Mouse (Mus musculus): ENCODE data around the gene Card14. TPM values are rescaled to one million over a fixed set of nuclear protein-coding genes. Genes with fewer than 3 reads are reported as not detected.
A peak's percentile ranks its signal among the peaks of the same experiment; 100 is the strongest.
"Not testable (repeated sequence)": the region's sequence is repeated elsewhere in the genome, so short reads cannot be mapped to it uniquely, and the experiment has no call there.

Gene Card14
- total RNA-seq, 2 experiments from 2014 or later, result 0.33 to 0.54 TPM

GRCm38 (mm10) chr11:119285791-119286527 is 21.6 kb upstream of the Card14 start:
- intact Hi-C loops (cut with DNase I), result no loop called here
- Histone ChIP-seq H3K27ac (no peak overlapping the region), H3K4me3 (no peak overlapping the region)
- DNase-seq, result peak; percentile 62
- no peak for TF ChIP-seq CTCF (IDR thresholded peaks at IDR 0.05)

- DNase-seq, result no peak
- intact Hi-C loops (cut with DNase I), result no loop called here
Observed at GRCm38 (mm10) chr11:119287207-119287992, 20.2 kb upstream of the Card14 start.

GRCm38 (mm10) chr11:119292861-119293260 is 14.7 kb upstream of the Card14 start:
- H3K4me3 ChIP-seq; DNase-seq; intact Hi-C loops (cut with DNase I); H3K27ac ChIP-seq: not testable (repeated sequence)

More at GRCm38 (mm10) chr11:119287207-119287992, 20.2 kb upstream of the Card14 start:
- Histone ChIP-seq H3K27ac (no peak overlapping the region), H3K4me3 (no peak overlapping the region)
- TF ChIP-seq CTCF (IDR thresholded peaks at IDR 0.05), result no peak

DNA sequence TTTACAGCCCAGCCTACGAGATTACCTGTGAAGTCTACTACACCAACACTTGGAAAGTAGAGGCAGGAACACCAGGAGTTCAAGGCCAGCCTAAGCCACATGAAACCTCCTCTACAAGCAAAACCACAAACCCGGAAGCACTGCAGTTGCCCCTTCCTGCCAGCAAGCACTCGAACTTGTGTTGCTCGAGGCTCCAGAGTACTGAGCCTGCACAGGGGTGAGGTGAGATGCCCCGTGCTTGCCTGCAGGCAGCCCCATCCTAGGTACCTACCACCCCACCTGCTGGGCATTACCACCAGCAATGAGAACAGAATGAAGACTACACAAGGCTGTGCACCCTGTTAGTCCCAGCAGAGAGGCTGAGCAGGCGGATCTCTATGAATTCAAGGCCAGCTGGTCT is 9.6 kb upstream of the Card14 start:
- Histone ChIP-seq H3K27ac (peak overlapping the region; percentile 16; the same call in 1 of the 2 replicates), H3K4me3 (peak overlapping the region; percentile 88)
- no peak for DNase-seq
- intact Hi-C loops (cut with DNase I), result loop anchor here (2.0 kb wide), 1 partner anchor 29 kb away; no protein-coding TSS in a partner anchor
- TF ChIP-seq CTCF (IDR thresholded peaks at IDR 0.05), result no peak

DNA sequence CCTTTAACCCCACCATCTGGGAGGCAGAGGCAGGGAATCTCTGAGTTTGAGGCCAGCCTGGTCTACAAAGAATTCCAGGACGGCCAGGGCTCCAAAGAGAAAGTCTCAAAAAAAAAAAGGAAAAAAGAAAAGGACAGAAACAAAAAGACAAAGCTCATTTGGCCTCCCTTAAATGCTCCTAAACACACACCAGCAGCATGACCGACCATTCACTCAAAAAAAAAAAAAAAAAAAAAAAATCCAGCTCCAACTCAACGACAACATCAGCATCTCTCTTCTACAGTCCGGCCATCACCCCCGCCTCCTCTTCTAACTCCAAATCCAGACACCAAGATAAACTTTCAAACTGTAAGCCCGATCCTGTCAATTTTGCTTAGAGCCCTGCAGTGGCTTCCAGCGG is 8.7 kb upstream of the Card14 start:
- intact Hi-C loops (cut with DNase I), result loop anchor here (2.0 kb wide), 1 partner anchor 30 kb away; no protein-coding TSS in a partner anchor
- no peak for DNase-seq
- Histone ChIP-seq H3K4me3 (peak overlapping the region; percentile 88), H3K27ac (peak overlapping the region; percentile 97)
- TF ChIP-seq CTCF (IDR thresholded peaks at IDR 0.05), result no peak

DNA sequence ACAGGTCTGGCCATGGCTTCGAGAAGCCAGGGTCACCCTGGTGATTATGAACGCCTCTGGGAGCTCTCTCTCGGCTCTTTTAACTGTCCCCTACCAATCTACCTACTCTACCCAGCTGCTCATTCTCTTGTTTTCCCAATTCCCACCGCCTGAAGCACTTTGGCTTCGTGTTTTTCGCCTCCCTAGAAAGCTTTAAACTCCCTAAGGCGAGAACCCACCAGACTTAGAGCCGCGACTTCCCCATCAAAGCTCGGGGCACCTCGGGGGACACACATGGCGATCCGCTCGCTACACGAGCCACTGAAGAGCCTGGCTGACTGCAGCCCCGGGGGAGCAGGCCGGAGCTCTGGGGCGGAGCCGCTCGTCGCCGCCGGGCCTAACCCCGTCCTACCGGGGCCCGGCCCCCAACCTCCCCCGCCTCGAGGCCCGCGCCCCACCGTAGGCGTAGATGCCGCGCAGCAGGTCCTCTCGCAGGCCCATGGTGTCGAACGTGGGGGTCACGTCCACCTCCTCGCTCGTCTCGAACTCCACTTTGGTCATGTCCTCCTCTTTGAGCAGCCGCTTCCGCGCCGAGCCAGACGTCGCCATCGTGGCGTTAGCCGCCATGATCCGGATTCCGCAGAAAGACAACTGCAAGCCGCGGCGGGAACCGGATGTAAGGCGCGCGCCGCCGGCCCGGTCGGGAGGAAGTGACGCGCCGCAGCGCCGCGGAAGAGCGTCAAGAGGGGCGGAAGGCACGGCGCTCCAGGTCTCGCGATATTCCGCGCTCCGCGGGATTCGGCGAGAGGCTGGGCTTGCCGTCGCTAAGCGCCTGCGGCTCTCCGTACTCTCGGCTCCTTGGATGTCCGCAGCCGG is 8.0 kb upstream of the Card14 start, which contains the start of gene Eif4a3:
Gene Eif4a3, minus strand, starts transcription at position 699 of the 855 bp plus-strand sequence.
- H3K27ac ChIP-seq, result peak within 1 kb of the TSS; percentile 97
- peak; percentile 98 for DNase-seq
- intact Hi-C loops (cut with DNase I), result loop anchor here (2.0 kb wide), 1 partner anchor 31 kb away; no protein-coding TSS in a partner anchor
- peak within 1 kb of the TSS; percentile 88 for H3K4me3 ChIP-seq
- no peak for TF ChIP-seq CTCF (IDR thresholded peaks at IDR 0.05)

DNA sequence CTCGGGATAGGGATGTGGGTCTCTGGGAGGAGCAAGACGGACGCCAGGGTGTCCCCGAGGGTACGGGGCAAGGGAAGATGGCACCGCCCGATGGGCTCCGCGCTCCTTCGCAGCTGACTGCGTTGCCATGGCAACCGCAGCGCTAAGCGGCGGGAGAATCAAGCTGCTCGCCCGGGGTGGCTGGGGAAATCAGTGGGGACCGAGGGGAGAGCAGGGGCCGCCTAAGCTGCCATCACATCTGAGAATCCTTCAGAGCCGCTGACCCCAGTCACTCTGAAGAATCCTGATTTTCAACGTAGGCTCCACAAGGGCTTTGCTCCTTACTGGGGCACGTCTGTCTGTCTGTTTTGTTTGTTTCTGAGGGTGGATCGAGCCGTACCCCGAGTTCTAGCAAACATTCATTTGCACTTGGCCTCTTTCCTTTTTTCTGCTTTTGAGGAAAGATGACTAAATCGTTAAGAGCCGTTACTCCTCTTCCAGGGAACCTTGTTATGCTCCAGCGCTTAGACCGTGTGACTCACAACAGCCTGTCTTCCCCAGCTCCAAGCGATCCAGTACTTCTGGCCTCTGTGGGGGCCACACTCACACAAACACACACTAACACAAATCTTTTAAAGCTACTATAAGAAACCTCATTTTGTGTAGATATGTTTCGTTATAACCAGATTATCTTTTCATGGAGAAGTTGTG is 7.2 kb upstream of the Card14 start:
- H3K27ac ChIP-seq, result peak overlapping the region; percentile 97
- no peak for DNase-seq
- intact Hi-C loops (cut with DNase I), result no loop called here

DNA sequence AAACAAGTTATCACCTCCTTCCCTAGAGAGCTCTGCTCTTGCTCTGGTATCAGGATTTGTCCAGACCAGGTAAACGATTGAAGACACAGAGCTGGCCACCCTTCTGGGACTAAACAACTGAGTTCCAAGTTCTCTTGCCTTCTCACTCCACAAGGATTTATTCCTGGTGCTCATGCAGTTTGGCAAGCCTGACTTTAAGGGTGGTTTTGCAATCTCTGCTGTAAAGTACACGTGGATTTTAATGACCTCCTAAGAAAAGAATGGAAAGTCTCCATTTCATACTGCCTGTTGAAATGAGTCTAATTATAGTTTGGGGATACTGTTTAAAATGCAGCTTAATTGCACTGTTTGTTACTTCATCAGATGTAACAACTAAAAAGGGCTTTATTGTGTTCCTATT is 6.6 kb upstream of the Card14 start:
- no peak for DNase-seq
- intact Hi-C loops (cut with DNase I), result no loop called here
- no peak overlapping the region for H3K4me3 ChIP-seq

More for the DNA sequence above, 7.2 kb upstream of the Card14 start:
- H3K4me3 ChIP-seq, result peak overlapping the region; percentile 88
- TF ChIP-seq CTCF (IDR thresholded peaks at IDR 0.05), result no peak

DNA sequence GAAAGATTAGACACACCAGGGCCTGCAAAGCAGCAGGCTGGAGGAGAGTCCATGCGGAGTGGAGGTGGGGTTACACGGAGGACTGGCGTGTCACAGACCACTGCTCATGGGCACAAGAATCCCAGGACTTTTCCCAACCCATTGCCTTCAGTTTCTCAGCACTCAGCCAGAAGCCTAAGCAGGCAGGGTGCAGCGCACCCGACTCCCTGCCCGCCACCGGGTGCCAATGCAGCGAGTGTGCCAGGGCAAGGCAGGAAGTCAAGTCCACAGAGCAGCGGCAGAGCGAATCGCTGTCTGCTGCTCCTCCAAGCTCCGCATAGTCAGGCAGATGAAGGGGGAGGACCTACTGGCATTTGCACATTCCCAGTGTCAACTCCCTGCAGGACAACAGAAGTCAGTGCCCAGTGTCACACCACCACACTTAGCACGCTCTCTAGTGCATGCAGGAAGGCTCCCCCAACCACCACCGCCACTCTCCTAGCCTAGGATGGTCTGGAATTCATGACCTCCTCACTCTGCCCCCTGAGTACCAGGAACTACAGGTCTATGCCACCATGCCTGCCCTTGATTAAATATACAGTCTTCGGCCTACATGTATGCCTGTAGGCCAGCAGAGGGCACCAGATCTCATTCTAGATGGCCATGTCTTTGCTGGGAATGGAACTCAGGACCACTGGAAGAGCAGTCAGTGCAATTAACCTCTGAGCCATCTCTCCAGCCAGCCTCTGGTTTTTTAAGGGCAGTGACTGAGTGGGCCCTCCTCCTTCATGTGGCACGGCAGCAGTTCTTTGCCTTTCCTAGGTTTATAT is 2.5 kb upstream of the Card14 start:
- Histone ChIP-seq H3K4me3 (peak overlapping the region; percentile 32; the same call in 1 of the 2 replicates), H3K27ac (0 out of 2 replicates have a peak overlapping the region, but pooled peaks have one; percentile 4)
- DNase-seq, result peak; percentile 59
- intact Hi-C loops (cut with DNase I), result loop anchor here (5.0 kb wide), 1 partner anchor 57 kb away; no protein-coding TSS in a partner anchor
- TF ChIP-seq CTCF (IDR thresholded peaks at IDR 0.05), result peak; percentile 70

More for the DNA sequence above, 6.6 kb upstream of the Card14 start:
- no peak overlapping the region for H3K27ac ChIP-seq
- no peak for TF ChIP-seq CTCF (IDR thresholded peaks at IDR 0.05)

GRCm38 (mm10) chr11:119306762-119307657 is 558 bp upstream of the Card14 start:
- intact Hi-C loops (cut with DNase I), result loop anchor here (5.0 kb wide), 1 partner anchor 55 kb away; no protein-coding TSS in a partner anchor
- peak; percentile 41 for DNase-seq
- H3K4me3 ChIP-seq, result no peak overlapping the region
- H3K27ac ChIP-seq, result peak overlapping the region; percentile 51; the same call in 1 of the 2 replicates
- no peak for TF ChIP-seq CTCF (IDR thresholded peaks at IDR 0.05)

Data from gastrocnemius, adult 2 months (tissue).